Mouse (Mus musculus): ENCODE results near the gene Rxrg. TPM values are rescaled to one million over a fixed set of nuclear protein-coding genes. Genes with fewer than 3 reads are reported as not detected.

Rxrg gene
- total and polyA plus RNA-seq, 2 experiments = 5.1 to 9.2 TPM

DNA sequence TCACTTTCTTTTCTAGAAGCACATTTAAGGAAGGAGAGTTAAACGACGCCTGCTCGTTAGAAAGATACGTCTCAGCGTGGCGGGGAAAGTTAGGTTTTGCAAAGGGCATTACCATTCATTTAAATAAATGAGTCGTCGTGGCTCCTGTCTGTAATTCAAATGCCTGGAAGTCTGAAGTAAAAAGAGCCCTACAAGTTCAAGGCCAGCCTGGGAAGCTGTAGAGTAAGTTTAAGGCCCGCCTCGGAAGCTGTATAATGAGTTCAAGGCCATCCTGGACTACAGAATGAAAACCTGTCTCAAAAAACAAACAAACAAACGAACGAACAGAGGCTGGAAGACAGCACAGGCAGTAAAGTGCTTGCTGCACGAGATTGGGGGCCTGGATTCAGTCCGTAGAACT lies 18.9 kb downstream of the Rxrg start:
- WGBS = 81% methylated on average over 14 of the region's 14 CpGs
- Histone ChIP-seq H3K79me2 (ENCODE audit: control insufficient read depth, insufficient read depth, low read length) (no peaks in the 10 kb centered on the region; the same call in 1 of the 2 replicates), H3K4me1 (ENCODE audit: control insufficient read depth, insufficient read depth, low read length) (no peaks in the 10 kb centered on the region), H3K4me3 (ENCODE audit: insufficient read depth, low read depth, low read length) (no peak overlapping the region), H3K9ac (ENCODE audit: low read depth, low read length) (no peak overlapping the region), H3K27ac (replicated peaks; ENCODE audit: insufficient read depth, low read depth, low read length) (no peak overlapping the region), H3K27me3 (ENCODE audit: control insufficient read depth, insufficient read depth, low read length) (no peaks in the 10 kb centered on the region), H3K36me3 (ENCODE audit: control insufficient read depth, insufficient read depth, low read length) (no peaks in the 10 kb centered on the region)
- TF ChIP-seq POLR2A (IDR thresholded peaks at IDR 0.05; ENCODE audit: extremely low read depth, insufficient read depth, low read length) (no peak), CTCF (IDR thresholded peaks at IDR 0.05; ENCODE audit: low read depth, low read length) (no peak)
- DNase-seq (ENCODE audit: extremely low read depth, low read depth, low spot score) = no peak

DNA sequence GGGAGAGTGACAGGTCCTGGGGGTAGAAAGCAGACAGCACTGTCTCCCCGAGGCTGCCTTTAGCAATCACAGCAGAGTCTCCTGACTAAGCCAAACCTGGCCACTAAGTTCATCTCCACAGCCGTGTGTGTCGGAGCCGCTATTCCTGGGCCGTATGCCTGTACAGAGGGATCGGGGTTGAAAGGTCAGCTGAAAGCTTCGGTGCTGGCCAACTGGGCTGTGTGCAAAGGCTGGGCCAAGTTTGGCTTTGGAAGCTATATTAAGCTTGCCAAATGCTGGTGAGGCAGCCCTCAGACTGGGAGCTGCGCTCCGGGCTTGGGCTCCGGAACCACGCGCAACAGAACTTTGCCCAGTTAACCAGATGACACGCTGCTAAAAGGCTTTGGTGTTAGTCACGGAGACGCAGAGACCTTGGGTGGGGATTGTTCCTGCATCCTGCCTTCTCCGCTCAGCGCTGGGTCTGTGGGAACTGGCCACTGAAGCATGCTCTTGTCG lies 19.9 kb downstream of the Rxrg start:
- H3K36me3 ChIP-seq (ENCODE audit: control insufficient read depth, insufficient read depth, low read length) = no peaks in the 10 kb centered on the region
- TF ChIP-seq CTCF (IDR thresholded peaks at IDR 0.05; ENCODE audit: low read depth, low read length) (peak; percentile 43), POLR2A (IDR thresholded peaks at IDR 0.05; ENCODE audit: extremely low read depth, insufficient read depth, low read length) (no peak)
- H3K9ac ChIP-seq (ENCODE audit: low read depth, low read length) = peak overlapping the region; percentile 50
- H3K4me1 ChIP-seq (ENCODE audit: control insufficient read depth, insufficient read depth, low read length) = no peaks in the 10 kb centered on the region
- H3K79me2 ChIP-seq (ENCODE audit: control insufficient read depth, insufficient read depth, low read length) = no peaks in the 10 kb centered on the region; the same call in 1 of the 2 replicates
- H3K27ac ChIP-seq (replicated peaks; ENCODE audit: insufficient read depth, low read depth, low read length) = peak overlapping the region; percentile 32
- peak; percentile 98 for DNase-seq (ENCODE audit: extremely low read depth, low read depth, low spot score)
- 6% methylated on average over 18 of the region's 18 CpGs for WGBS
- H3K4me3 ChIP-seq (ENCODE audit: insufficient read depth, low read depth, low read length) = peak overlapping the region; percentile 39
- H3K27me3 ChIP-seq (ENCODE audit: control insufficient read depth, insufficient read depth, low read length) = no peaks in the 10 kb centered on the region

DNA sequence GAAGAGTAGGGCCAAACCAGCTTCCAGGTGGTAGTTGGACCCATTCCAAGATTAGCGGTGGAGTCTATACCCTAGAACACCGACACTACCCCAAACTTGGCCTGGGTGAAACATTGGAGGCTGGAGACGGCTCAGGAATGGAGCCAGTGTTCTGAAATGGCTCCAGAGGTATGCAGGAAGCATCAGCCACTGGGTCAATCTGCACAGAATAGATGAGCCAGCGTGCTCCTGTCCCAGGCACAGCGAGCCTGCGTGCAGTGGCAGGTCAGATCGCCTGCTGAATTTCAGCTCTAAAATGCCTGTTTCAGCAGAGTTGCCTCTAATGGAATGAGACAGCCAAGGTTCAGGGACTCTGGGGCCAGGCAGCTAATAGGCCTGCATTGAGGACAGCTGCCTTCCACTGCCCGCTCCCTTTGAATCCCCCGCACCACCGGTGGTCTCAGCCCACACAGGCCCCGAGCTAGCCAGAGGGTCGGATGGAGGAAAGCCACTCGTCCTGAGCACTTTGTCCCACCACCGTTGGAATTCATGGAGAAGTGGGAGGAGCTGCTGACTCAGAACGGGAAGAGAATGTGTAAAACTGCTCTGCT lies 22.1 kb downstream of the Rxrg start:
- DNase-seq (ENCODE audit: extremely low read depth, low read depth, low spot score) = peak; percentile 50
- Histone ChIP-seq H3K36me3 (ENCODE audit: control insufficient read depth, insufficient read depth, low read length) (peaks cover 4% of the 10 kb centered on the region; the same call in 1 of the 2 replicates), H3K27ac (replicated peaks; ENCODE audit: insufficient read depth, low read depth, low read length) (no peak overlapping the region), H3K4me3 (ENCODE audit: insufficient read depth, low read depth, low read length) (no peak overlapping the region), H3K27me3 (ENCODE audit: control insufficient read depth, insufficient read depth, low read length) (no peaks in the 10 kb centered on the region), H3K4me1 (ENCODE audit: control insufficient read depth, insufficient read depth, low read length) (no peaks in the 10 kb centered on the region), H3K79me2 (ENCODE audit: control insufficient read depth, insufficient read depth, low read length) (no peaks in the 10 kb centered on the region; the same call in 1 of the 2 replicates), H3K9ac (ENCODE audit: low read depth, low read length) (no peak overlapping the region)
- WGBS = 56% methylated on average over 15 of the region's 15 CpGs
- TF ChIP-seq POLR2A (IDR thresholded peaks at IDR 0.05; ENCODE audit: extremely low read depth, insufficient read depth, low read length) (no peak), CTCF (IDR thresholded peaks at IDR 0.05; ENCODE audit: low read depth, low read length) (no peak)

DNA sequence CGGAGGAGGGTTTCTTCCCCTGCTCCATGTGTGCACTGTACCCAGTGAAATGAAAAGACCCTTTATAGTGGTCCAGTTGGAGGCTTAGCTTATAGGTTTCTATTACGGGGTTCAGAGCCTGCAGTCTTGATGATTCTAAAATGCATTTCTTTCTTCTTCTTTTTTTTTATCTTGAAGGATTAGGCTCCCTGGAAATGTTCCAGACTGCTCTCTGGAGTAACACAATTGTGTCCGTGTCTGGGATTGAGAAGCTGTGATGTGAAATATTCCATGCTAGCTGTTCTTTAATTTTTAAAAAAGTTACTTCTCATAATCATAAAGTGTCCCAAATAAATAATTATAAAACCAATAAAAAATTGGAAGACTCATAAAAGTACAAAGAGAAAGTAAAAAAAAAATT lies 26.9 kb downstream of the Rxrg start:
- DNase-seq (ENCODE audit: extremely low read depth, low read depth, low spot score) = no peak
- no peak for TF ChIP-seq POLR2A (IDR thresholded peaks at IDR 0.05; ENCODE audit: extremely low read depth, insufficient read depth, low read length)
- no peak for TF ChIP-seq CTCF (IDR thresholded peaks at IDR 0.05; ENCODE audit: low read depth, low read length)
- Histone ChIP-seq H3K79me2 (ENCODE audit: control insufficient read depth, insufficient read depth, low read length) (no peaks in the 10 kb centered on the region; the same call in 1 of the 2 replicates), H3K36me3 (ENCODE audit: control insufficient read depth, insufficient read depth, low read length) (peaks cover 6% of the 10 kb centered on the region), H3K4me1 (ENCODE audit: control insufficient read depth, insufficient read depth, low read length) (no peaks in the 10 kb centered on the region), H3K4me3 (ENCODE audit: insufficient read depth, low read depth, low read length) (no peak overlapping the region), H3K9ac (ENCODE audit: low read depth, low read length) (no peak overlapping the region), H3K27me3 (ENCODE audit: control insufficient read depth, insufficient read depth, low read length) (no peaks in the 10 kb centered on the region), H3K27ac (replicated peaks; ENCODE audit: insufficient read depth, low read depth, low read length) (no peak overlapping the region)
- WGBS = 85% methylated on average over 3 of the region's 3 CpGs

DNA sequence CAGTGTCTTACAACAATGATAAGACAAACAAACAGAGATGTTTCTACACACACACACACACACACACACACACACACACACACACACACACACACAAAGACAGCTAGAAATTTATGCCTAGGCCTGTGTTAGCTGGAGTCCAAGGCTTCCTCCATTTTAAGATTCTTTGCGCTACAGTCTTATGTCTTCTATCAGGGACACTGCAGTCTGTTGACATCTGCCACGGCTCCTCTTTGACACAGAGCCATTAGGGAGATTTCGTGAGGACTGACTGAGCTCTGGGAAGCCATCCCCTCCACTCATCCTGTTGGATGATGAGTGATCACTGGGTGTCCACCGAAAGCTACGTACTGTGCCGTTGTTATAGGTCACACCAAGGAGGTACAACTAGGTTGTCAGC lies 33.6 kb downstream of the Rxrg start:
- DNase-seq (ENCODE audit: extremely low read depth, low read depth, low spot score) = no peak
- Histone ChIP-seq H3K79me2 (ENCODE audit: control insufficient read depth, insufficient read depth, low read length) (no peaks in the 10 kb centered on the region), H3K27ac (replicated peaks; ENCODE audit: insufficient read depth, low read depth, low read length) (no peak overlapping the region), H3K4me3 (ENCODE audit: insufficient read depth, low read depth, low read length) (no peak overlapping the region), H3K36me3 (ENCODE audit: control insufficient read depth, insufficient read depth, low read length) (peaks cover 4% of the 10 kb centered on the region; the same call in 1 of the 2 replicates), H3K27me3 (ENCODE audit: control insufficient read depth, insufficient read depth, low read length) (no peaks in the 10 kb centered on the region), H3K4me1 (ENCODE audit: control insufficient read depth, insufficient read depth, low read length) (no peaks in the 10 kb centered on the region), H3K9ac (ENCODE audit: low read depth, low read length) (no peak overlapping the region)
- 90% methylated on average over 6 of the region's 6 CpGs for WGBS
- TF ChIP-seq POLR2A (IDR thresholded peaks at IDR 0.05; ENCODE audit: extremely low read depth, insufficient read depth, low read length) (no peak), CTCF (IDR thresholded peaks at IDR 0.05; ENCODE audit: low read depth, low read length) (no peak)

DNA sequence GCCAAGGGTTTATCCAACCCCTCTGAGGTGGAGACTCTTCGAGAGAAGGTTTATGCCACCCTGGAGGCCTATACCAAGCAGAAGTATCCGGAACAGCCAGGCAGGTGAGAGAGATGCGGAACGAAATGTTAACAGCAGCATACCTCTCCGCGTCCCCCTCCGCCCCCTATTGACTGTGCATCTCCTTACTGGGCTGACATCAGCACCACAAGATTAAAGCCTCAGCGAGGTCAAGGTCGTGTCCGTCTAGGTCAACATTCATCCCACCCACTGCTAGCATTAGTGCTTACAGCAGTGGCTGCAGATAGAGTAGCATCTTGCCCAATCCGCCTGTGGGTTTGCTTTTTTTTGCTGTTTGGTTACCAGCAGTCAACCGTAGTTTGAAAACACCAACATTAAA lies 37.5 kb downstream of the Rxrg start:
- H3K79me2 ChIP-seq (ENCODE audit: control insufficient read depth, insufficient read depth, low read length) = no peaks in the 10 kb centered on the region
- H3K4me1 ChIP-seq (ENCODE audit: control insufficient read depth, insufficient read depth, low read length) = no peaks in the 10 kb centered on the region
- no peak overlapping the region for H3K9ac ChIP-seq (ENCODE audit: low read depth, low read length)
- 62% methylated on average over 12 of the region's 12 CpGs for WGBS
- DNase-seq (ENCODE audit: extremely low read depth, low read depth, low spot score) = no peak
- no peak overlapping the region for H3K27ac ChIP-seq (replicated peaks; ENCODE audit: insufficient read depth, low read depth, low read length)
- peaks cover 2% of the 10 kb centered on the region; the same call in 1 of the 2 replicates for H3K36me3 ChIP-seq (ENCODE audit: control insufficient read depth, insufficient read depth, low read length)
- H3K4me3 ChIP-seq (ENCODE audit: insufficient read depth, low read depth, low read length) = no peak overlapping the region
- H3K27me3 ChIP-seq (ENCODE audit: control insufficient read depth, insufficient read depth, low read length) = no peaks in the 10 kb centered on the region
- no peak for TF ChIP-seq CTCF (IDR thresholded peaks at IDR 0.05; ENCODE audit: low read depth, low read length)

All from liver, adult 2 months (tissue).